Mouse (Mus musculus) spleen, postnatal 4 days (tissue): ENCODE measurements around the gene Smc4.
"Not testable (repeated sequence)": the region's sequence is repeated elsewhere in the genome, so short reads cannot be mapped to it uniquely, and the experiment has no call there.

Experiments used
- DNase-seq, 2 experiments: peaks; one replicate each; pipeline ENCODE4 v3.0.0; 2022; ENCODE audit warnings: low spot score in 2 of 2

The Smc4 gene

GRCm38 (mm10) chr3:69017181-69017580 lies 12.6 kb downstream of the Smc4 start:
- DNase-seq: no peak

- not testable (repeated sequence) for DNase-seq
These were observed 14.1 kb downstream of the Smc4 start for GRCm38 (mm10) chr3:69018635-69019034.

GRCm38 (mm10) chr3:69020285-69020684 lies 15.7 kb downstream of the Smc4 start:
- DNase-seq: peak in 1 of 2 experiments; percentile 21

- no peak for DNase-seq
These were observed 16.2 kb downstream of the Smc4 start for GRCm38 (mm10) chr3:69020764-69021163.

GRCm38 (mm10) chr3:69026133-69026783 lies 21.7 kb downstream of the Smc4 start:
- DNase-seq: no peak

GRCm38 (mm10) chr3:69040105-69040504 lies 35.6 kb downstream of the Smc4 start:
- DNase-seq: no peak

- no peak for DNase-seq
These were observed 36.8 kb downstream of the Smc4 start for GRCm38 (mm10) chr3:69041298-69041697.

GRCm38 (mm10) chr3:69044167-69044591 lies 39.6 kb downstream of the Smc4 start:
- no peak for DNase-seq

GRCm38 (mm10) chr3:69044645-69045399 lies 40.3 kb downstream of the Smc4 start, which contains the start of gene Trim59:
Gene Trim59, minus strand, starts transcription at chr3:69044755.
- peak; percentile 91 to 97 for DNase-seq

- DNase-seq: no peak
These were observed 40.8 kb downstream of the Smc4 start for GRCm38 (mm10) chr3:69045400-69045703.

GRCm38 (mm10) chr3:69045750-69046149 lies 41.2 kb downstream of the Smc4 start:
- no peak for DNase-seq

GRCm38 (mm10) chr3:69046509-69046908 lies 42.0 kb downstream of the Smc4 start:
- no peak for DNase-seq

- DNase-seq: no peak
These were observed 43.1 kb downstream of the Smc4 start for GRCm38 (mm10) chr3:69047684-69048083.

GRCm38 (mm10) chr3:69049011-69049410 lies 44.5 kb downstream of the Smc4 start:
- DNase-seq: no peak

- no peak for DNase-seq
These were observed 47.4 kb downstream of the Smc4 start for GRCm38 (mm10) chr3:69051894-69052293.

GRCm38 (mm10) chr3:69054760-69055432 lies 50.4 kb downstream of the Smc4 start:
- peak; percentile 83 for DNase-seq

- no peak for DNase-seq
These were observed 51.3 kb downstream of the Smc4 start for GRCm38 (mm10) chr3:69055871-69056270.

- no peak for DNase-seq
These were observed 56.1 kb downstream of the Smc4 start for GRCm38 (mm10) chr3:69060672-69061071.

GRCm38 (mm10) chr3:69062764-69063163 lies 58.2 kb downstream of the Smc4 start:
- DNase-seq: no peak

GRCm38 (mm10) chr3:69064005-69064404 lies 59.5 kb downstream of the Smc4 start:
- DNase-seq: no peak
